Mouse (Mus musculus): ENCODE data around the gene Eipr1.

DNA sequence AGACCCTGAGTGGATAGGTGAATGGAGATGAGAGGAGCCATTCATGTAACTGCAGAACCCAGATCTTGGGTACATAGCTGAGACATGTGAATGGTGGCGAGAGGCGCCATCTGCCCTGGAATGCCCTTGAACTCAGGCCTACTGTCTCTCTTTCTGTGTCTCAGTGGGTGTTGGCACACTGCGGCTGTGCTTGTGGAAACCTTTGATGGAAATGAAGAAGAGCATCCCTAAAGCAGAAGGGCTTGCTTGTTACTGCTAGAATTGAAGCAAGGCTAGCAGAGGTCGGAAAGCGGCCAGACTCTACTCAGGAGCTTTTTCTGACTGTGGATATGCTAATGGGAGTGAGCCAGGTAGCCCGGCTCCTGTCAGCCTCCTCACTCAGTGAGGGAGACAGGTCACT lies 50.1 kb downstream of the Eipr1 start:
- TF ChIP-seq HCFC1 (IDR thresholded peaks at IDR 0.05; ENCODE audit: borderline replicate concordance, insufficient read depth, low read length) (no peak), ZNF384 (IDR thresholded peaks at IDR 0.05; ENCODE audit: low read depth, low read length) (no peak)
